Mouse (Mus musculus) kidney, embryonic 14.5 days (tissue): ENCODE measurements at regions not wholly inside any gene's neighbourhood (a gene's known extent, or its start where the extent isn't known, plus 50 kb on each side); places are given as distances from the start of the nearest gene placed in this dataset.

Source experiments
- ATAC-seq: fragments of 200-750 bp; cut with Nextera tagmentation; 2 replicates; pipeline ENCODE4 v1.8.0; 2017; ENCODE audit warnings: moderate number of reproducible peaks, mild to moderate bottlenecking, moderate TSS enrichment, moderate library complexity; ENCODE audit not compliant: low FRiP score, low TSS enrichment
- H3K27ac ChIP-seq: fragments of 300-500 bp; sonication (generic); 2 replicates; pipeline ENCODE4 v1.5.1; 2014; ENCODE audit warnings: low read depth, mild to moderate bottlenecking, low read length, moderate library complexity, mixed read lengths
- H3K27me3 ChIP-seq: fragments of 300-500 bp; sonication (generic); 2 replicates; pipeline ENCODE4 v1.6.1; 2014; ENCODE audit warnings: mild to moderate bottlenecking, low read length; ENCODE audit not compliant: control insufficient read depth, insufficient read depth
- H3K36me3 ChIP-seq: fragments of 300-500 bp; sonication (generic); 2 replicates; pipeline ENCODE4 v1.6.1; 2014; ENCODE audit warnings: low read length, mixed read lengths; ENCODE audit not compliant: control insufficient read depth, insufficient read depth
- H3K4me1 ChIP-seq: fragments of 300-500 bp; sonication (generic); 2 replicates; pipeline ENCODE4 v1.6.1; 2014; ENCODE audit warnings: low read length, mixed read lengths; ENCODE audit not compliant: control insufficient read depth, insufficient read depth
- H3K4me2 ChIP-seq: fragments of 300-500 bp; sonication (generic); replicated peaks from 2 replicates; pipeline ENCODE4 v1.6.1; 2014; ENCODE audit warnings: low read depth, mild to moderate bottlenecking, low read length
- H3K4me3 ChIP-seq: fragments of 300-500 bp; sonication (generic); 2 replicates; pipeline ENCODE4 v1.5.1; 2014; ENCODE audit warnings: mild to moderate bottlenecking, low read length
- H3K9ac ChIP-seq: fragments of 300-500 bp; sonication (generic); 2 replicates; pipeline ENCODE4 v1.6.1; 2014; ENCODE audit warnings: low read depth, mild to moderate bottlenecking, low read length, moderate library complexity
- H3K9me3 ChIP-seq: fragments of 300-500 bp; sonication (generic); 2 replicates; pipeline ENCODE4 v1.6.1; 2016; ENCODE audit warnings: low read length; ENCODE audit not compliant: control insufficient read depth
- WGBS: fragments of 180-500 bp; shearing (Covaris S2); extraction: QIAGEN DNeasy Blood & Tissue Kit; methylation state at CpG from one replicate; pipeline ENCODE4 v1.1.7; 2014; 5-methylcytosine and 5-hydroxymethylcytosine counted together

GRCm38 (mm10) chr13:90341597-90342212 lies 252.3 kb upstream of the Xrcc4 start:
- no peak for ATAC-seq
- no peaks in the 10 kb centered on the region for H3K4me1 ChIP-seq
- no peaks in the 10 kb centered on the region for H3K27me3 ChIP-seq
- no peak overlapping the region for H3K27ac ChIP-seq
- no peak overlapping the region for H3K4me2 ChIP-seq
- no peaks in the 10 kb centered on the region for H3K9me3 ChIP-seq
- no peaks in the 10 kb centered on the region for H3K36me3 ChIP-seq
- no peak overlapping the region for H3K4me3 ChIP-seq
- no peak overlapping the region for H3K9ac ChIP-seq
- WGBS = 82% methylated on average over 8 of the region's 8 CpGs

GRCm38 (mm10) chr13:90340647-90341160 lies 251.3 kb upstream of the Xrcc4 start:
- 70% methylated on average over 2 of the region's 2 CpGs for WGBS
- no peak for ATAC-seq
- no peak overlapping the region for H3K27ac ChIP-seq

GRCm38 (mm10) chr13:90337591-90337990 lies 248.2 kb upstream of the Xrcc4 start:
- no peaks in the 10 kb centered on the region for H3K9me3 ChIP-seq
- ATAC-seq = no peak
- 87% methylated on average over 1 of the region's 1 CpGs for WGBS

More at GRCm38 (mm10) chr13:90340647-90341160, 251.3 kb upstream of the Xrcc4 start:
- Histone ChIP-seq H3K4me2 (no peak overlapping the region), H3K4me1 (no peaks in the 10 kb centered on the region), H3K4me3 (no peak overlapping the region), H3K36me3 (no peaks in the 10 kb centered on the region), H3K27me3 (no peaks in the 10 kb centered on the region), H3K9me3 (no peaks in the 10 kb centered on the region), H3K9ac (no peak overlapping the region)

GRCm38 (mm10) chr13:90335741-90336037 lies 246.3 kb upstream of the Xrcc4 start:
- no peak overlapping the region for H3K4me3 ChIP-seq
- ATAC-seq = no peak
- H3K36me3 ChIP-seq = no peaks in the 10 kb centered on the region
- H3K4me2 ChIP-seq = no peak overlapping the region
- no peaks in the 10 kb centered on the region for H3K4me1 ChIP-seq
- no peak overlapping the region for H3K27ac ChIP-seq
- 46% methylated on average over 3 of the region's 3 CpGs for WGBS
- H3K9me3 ChIP-seq = no peaks in the 10 kb centered on the region
- no peak overlapping the region for H3K9ac ChIP-seq
- H3K27me3 ChIP-seq = no peaks in the 10 kb centered on the region

More at GRCm38 (mm10) chr13:90337591-90337990, 248.2 kb upstream of the Xrcc4 start:
- Histone ChIP-seq H3K9ac (no peak overlapping the region), H3K27ac (no peak overlapping the region), H3K4me1 (no peaks in the 10 kb centered on the region), H3K4me2 (no peak overlapping the region), H3K4me3 (no peak overlapping the region), H3K27me3 (no peaks in the 10 kb centered on the region), H3K36me3 (no peaks in the 10 kb centered on the region)

GRCm38 (mm10) chr13:90334934-90335740 lies 245.7 kb upstream of the Xrcc4 start:
- Histone ChIP-seq H3K27ac (no peak overlapping the region), H3K36me3 (no peaks in the 10 kb centered on the region), H3K27me3 (no peaks in the 10 kb centered on the region), H3K4me3 (no peak overlapping the region), H3K9ac (no peak overlapping the region), H3K9me3 (no peaks in the 10 kb centered on the region), H3K4me2 (no peak overlapping the region), H3K4me1 (no peaks in the 10 kb centered on the region)
- no peak for ATAC-seq
- 63% methylated on average over 6 of the region's 6 CpGs for WGBS

GRCm38 (mm10) chr13:90334286-90334685 lies 244.9 kb upstream of the Xrcc4 start:
- no peak overlapping the region for H3K27ac ChIP-seq
- ATAC-seq = no peak
- no peak overlapping the region for H3K9ac ChIP-seq
- H3K4me3 ChIP-seq = no peak overlapping the region
- no peaks in the 10 kb centered on the region for H3K9me3 ChIP-seq
- no peaks in the 10 kb centered on the region for H3K27me3 ChIP-seq
- H3K36me3 ChIP-seq = no peaks in the 10 kb centered on the region
- no peak overlapping the region for H3K4me2 ChIP-seq
- H3K4me1 ChIP-seq = no peaks in the 10 kb centered on the region

- WGBS = 80% methylated on average over 3 of the region's 3 CpGs
- no peak for ATAC-seq
- H3K36me3 ChIP-seq = no peaks in the 10 kb centered on the region
- H3K4me3 ChIP-seq = no peak overlapping the region
- no peak overlapping the region for H3K27ac ChIP-seq
- H3K9me3 ChIP-seq = no peaks in the 10 kb centered on the region
- no peaks in the 10 kb centered on the region for H3K4me1 ChIP-seq
- no peak overlapping the region for H3K9ac ChIP-seq
- no peak overlapping the region for H3K4me2 ChIP-seq
- no peaks in the 10 kb centered on the region for H3K27me3 ChIP-seq
Observed at GRCm38 (mm10) chr13:90325226-90325625, 235.8 kb upstream of the Xrcc4 start.

GRCm38 (mm10) chr13:90313209-90313978 lies 224.0 kb upstream of the Xrcc4 start:
- no peaks in the 10 kb centered on the region for H3K9me3 ChIP-seq
- H3K4me2 ChIP-seq = no peak overlapping the region
- H3K4me1 ChIP-seq = no peaks in the 10 kb centered on the region
- no peak for ATAC-seq
- H3K9ac ChIP-seq = no peak overlapping the region
- H3K36me3 ChIP-seq = no peaks in the 10 kb centered on the region
- 92% methylated on average over 9 of the region's 9 CpGs for WGBS
- H3K27me3 ChIP-seq = no peaks in the 10 kb centered on the region
- no peak overlapping the region for H3K27ac ChIP-seq
- no peak overlapping the region for H3K4me3 ChIP-seq

- ATAC-seq = no peak
- no peak overlapping the region for H3K27ac ChIP-seq
- no peaks in the 10 kb centered on the region for H3K36me3 ChIP-seq
- no peak overlapping the region for H3K4me2 ChIP-seq
- no peaks in the 10 kb centered on the region for H3K27me3 ChIP-seq
- no peaks in the 10 kb centered on the region for H3K9me3 ChIP-seq
- H3K9ac ChIP-seq = no peak overlapping the region
- H3K4me3 ChIP-seq = no peak overlapping the region
- H3K4me1 ChIP-seq = no peaks in the 10 kb centered on the region
Observed at GRCm38 (mm10) chr13:90310482-90310881, 221.1 kb upstream of the Xrcc4 start.
